Mouse (Mus musculus): Measurements from ENCODE around the gene Mrm2. TPM values are rescaled to one million over a fixed set of nuclear protein-coding genes. Genes with fewer than 3 reads are reported as not detected.

Mrm2 gene
- total and polyA plus RNA-seq, 2 experiments from 2014 or later = 15.9 to 16.0 TPM

DNA sequence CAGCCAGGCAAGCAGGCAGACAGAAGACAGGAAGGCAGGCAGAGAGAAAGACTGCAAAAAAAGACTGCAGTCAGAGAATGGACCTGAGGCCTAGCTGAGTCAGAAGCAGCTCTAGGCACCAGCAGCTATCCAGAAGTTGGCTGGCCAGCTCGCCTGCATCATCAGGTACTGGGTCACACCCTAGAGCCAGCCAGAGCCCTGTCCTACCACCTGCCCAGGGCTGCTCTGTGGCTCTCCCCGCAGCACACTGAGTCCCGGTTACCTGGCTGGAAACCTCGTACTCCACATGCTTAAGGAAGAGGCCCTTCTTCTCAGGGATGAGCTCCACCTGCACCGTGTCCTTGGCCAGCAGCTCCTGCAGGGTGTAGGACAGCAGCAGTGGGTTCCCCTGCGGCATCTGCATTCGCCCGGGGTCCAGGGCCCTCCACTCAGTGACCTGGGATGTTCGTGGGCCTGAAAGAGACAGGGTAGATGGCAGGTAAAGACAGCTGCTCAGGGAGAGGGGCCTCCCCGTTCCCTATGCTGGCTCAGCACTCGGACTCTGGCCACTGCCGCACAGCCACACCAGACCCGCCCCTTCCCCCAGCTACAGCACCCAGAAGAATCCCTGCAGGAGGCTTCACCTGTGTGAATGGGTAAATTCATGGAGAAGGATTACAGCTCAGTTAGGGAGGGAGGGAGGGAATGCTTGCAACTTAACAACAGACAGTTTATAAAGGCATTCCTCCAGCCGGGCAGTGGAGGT is 28.4 kb upstream of the Mrm2 start:
- no peaks in the 10 kb centered on the region for H3K27me3 ChIP-seq (ENCODE audit: insufficient read depth, low read length)
- ATAC-seq = no peak
- no peak for DNase-seq
- H3K9me3 ChIP-seq (ENCODE audit: low read length) = 0 out of 2 replicates have a peak, but pooled peaks cover 5% of the 10 kb centered on the region
- no peak overlapping the region for H3K27ac ChIP-seq (ENCODE audit: low read depth, low read length)
- 78% methylated on average over 14 of the region's 14 CpGs for WGBS
- no peak overlapping the region for H3K9ac ChIP-seq
- no peak overlapping the region for H3K4me2 ChIP-seq (ENCODE audit: low read depth)
- no peak overlapping the region for H3K4me3 ChIP-seq (ENCODE audit: low read depth, low read length)
- peaks cover 7% of the 10 kb centered on the region; the same call in 1 of the 2 replicates for H3K36me3 ChIP-seq (ENCODE audit: insufficient read depth)
- no peak for TF ChIP-seq CTCF (IDR thresholded peaks at IDR 0.05; ENCODE audit: low read depth)
- no peaks in the 10 kb centered on the region for H3K4me1 ChIP-seq (ENCODE audit: insufficient read depth)

GRCm38 (mm10) chr5:140357466-140357865 is 25.8 kb upstream of the Mrm2 start:
- H3K27ac ChIP-seq (ENCODE audit: low read depth, low read length) = no peak overlapping the region
- H3K4me2 ChIP-seq (ENCODE audit: low read depth) = no peak overlapping the region
- no peak overlapping the region for H3K9ac ChIP-seq
- no peak for TF ChIP-seq CTCF (IDR thresholded peaks at IDR 0.05; ENCODE audit: low read depth)
- WGBS = 94% methylated on average over 3 of the region's 3 CpGs
- no peaks in the 10 kb centered on the region for H3K27me3 ChIP-seq (ENCODE audit: insufficient read depth, low read length)
- peaks cover 21% of the 10 kb centered on the region for H3K36me3 ChIP-seq (ENCODE audit: insufficient read depth)
- no peaks in the 10 kb centered on the region for H3K9me3 ChIP-seq (ENCODE audit: low read length)
- no peaks in the 10 kb centered on the region for H3K4me1 ChIP-seq (ENCODE audit: insufficient read depth)
- no peak overlapping the region for H3K4me3 ChIP-seq (ENCODE audit: low read depth, low read length)
- ATAC-seq (no peak), DNase-seq (no peak)

- TF ChIP-seq CTCF (IDR thresholded peaks at IDR 0.05; ENCODE audit: low read depth) = no peak
- Histone ChIP-seq H3K27ac (ENCODE audit: low read depth, low read length) (no peak overlapping the region), H3K36me3 (ENCODE audit: insufficient read depth) (peaks cover 28% of the 10 kb centered on the region), H3K4me1 (ENCODE audit: insufficient read depth) (no peaks in the 10 kb centered on the region), H3K9ac (no peak overlapping the region), H3K27me3 (ENCODE audit: insufficient read depth, low read length) (no peaks in the 10 kb centered on the region), H3K9me3 (ENCODE audit: low read length) (no peaks in the 10 kb centered on the region), H3K4me2 (ENCODE audit: low read depth) (no peak overlapping the region), H3K4me3 (ENCODE audit: low read depth, low read length) (no peak overlapping the region)
- DNase-seq = no peak
- 89% methylated on average over 11 of the region's 11 CpGs for WGBS
- ATAC-seq = no peak
Measured at GRCm38 (mm10) chr5:140355934-140356333, 24.2 kb upstream of the Mrm2 start.

DNA sequence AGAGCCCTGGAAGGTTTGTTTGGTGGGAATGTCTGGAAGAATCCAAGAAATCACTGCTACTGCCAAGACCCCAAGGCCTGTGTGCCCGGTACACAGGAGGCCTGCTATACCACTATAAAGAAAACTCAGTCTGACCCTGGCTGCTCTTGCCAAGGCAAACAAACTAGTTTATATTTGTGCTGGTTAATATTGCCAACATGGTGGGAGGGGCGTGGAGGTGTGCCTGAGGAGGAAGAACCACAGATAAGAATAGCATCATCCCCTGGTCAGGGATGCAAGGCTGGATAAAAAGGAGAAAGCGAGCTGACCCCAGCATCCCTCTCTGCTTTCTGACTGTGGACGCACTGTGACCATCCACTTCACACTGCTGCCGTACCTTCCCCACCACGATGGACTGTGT is 20.7 kb upstream of the Mrm2 start:
- Histone ChIP-seq H3K27ac (ENCODE audit: low read depth, low read length) (no peak overlapping the region), H3K27me3 (ENCODE audit: insufficient read depth, low read length) (no peaks in the 10 kb centered on the region), H3K9me3 (ENCODE audit: low read length) (no peaks in the 10 kb centered on the region), H3K4me3 (ENCODE audit: low read depth, low read length) (no peak overlapping the region), H3K4me2 (ENCODE audit: low read depth) (no peak overlapping the region), H3K4me1 (ENCODE audit: insufficient read depth) (no peaks in the 10 kb centered on the region), H3K36me3 (ENCODE audit: insufficient read depth) (peaks cover 23% of the 10 kb centered on the region), H3K9ac (no peak overlapping the region)
- no peak for TF ChIP-seq CTCF (IDR thresholded peaks at IDR 0.05; ENCODE audit: low read depth)
- WGBS = 97% methylated on average over 6 of the region's 6 CpGs
- DNase-seq (no peak), ATAC-seq (no peak)

DNA sequence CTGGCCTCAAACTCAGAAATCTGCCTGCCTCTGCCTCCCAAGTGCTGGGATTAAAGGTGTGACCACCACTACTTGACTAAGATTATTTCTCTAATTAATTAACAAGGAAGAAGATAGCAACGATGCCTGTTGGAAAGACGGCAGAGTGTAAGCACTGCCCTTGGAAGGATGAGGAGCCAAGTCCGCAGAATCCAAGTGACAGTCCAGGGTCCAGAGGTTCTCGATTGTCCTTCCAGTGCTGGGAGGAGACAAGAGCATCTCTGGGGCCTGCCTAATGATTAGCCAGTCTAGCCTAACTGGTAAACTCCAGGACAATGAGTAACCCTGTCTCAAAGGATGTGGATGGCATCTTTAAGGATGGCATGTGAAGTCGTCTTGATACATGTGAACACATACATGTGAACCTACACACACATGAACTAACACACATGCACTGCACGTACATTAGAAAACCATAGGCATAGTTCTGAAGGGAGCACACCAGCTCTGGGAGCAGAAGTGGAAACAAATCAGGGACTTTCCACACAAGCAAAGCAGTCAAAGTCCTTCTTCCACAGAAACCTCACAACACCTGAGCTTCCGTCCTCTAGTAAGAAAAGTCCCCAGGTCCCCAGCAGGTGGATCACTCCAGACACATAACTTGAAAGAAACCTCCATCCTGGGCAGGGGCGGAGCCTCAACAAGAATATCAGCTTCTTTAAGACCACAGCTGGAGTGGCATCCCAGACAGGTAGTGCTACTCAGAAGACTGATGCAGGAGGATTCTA is 19.2 kb upstream of the Mrm2 start:
- 96% methylated on average over 8 of the region's 8 CpGs for WGBS
- no peak for TF ChIP-seq CTCF (IDR thresholded peaks at IDR 0.05; ENCODE audit: low read depth)
- no peaks in the 10 kb centered on the region for H3K9me3 ChIP-seq (ENCODE audit: low read length)

DNA sequence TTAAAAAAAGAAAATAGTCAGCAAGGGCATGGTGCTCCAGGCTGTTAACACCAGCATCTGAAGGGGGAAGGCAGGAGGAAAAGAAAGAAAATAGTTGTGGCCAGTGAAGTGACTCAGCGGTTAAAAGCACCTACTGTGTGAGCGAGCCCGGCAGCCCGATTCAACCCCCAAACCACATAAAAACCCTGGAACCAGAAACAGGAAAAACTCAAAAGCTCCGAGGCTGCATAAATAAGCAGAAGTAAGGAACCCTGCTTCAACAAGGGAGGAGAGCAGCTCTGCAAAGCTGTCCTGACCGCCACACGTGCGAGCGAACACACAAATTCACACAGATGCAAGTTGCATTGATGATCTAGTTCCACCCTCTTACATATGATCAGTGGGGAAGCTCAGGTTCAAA is 18.2 kb upstream of the Mrm2 start:
- no peak for DNase-seq
- H3K4me3 ChIP-seq (ENCODE audit: low read depth, low read length) = no peak overlapping the region
- H3K27me3 ChIP-seq (ENCODE audit: insufficient read depth, low read length) = no peaks in the 10 kb centered on the region

More for the DNA sequence above, 19.2 kb upstream of the Mrm2 start:
- no peaks in the 10 kb centered on the region for H3K4me1 ChIP-seq (ENCODE audit: insufficient read depth)
- H3K9ac ChIP-seq = no peak overlapping the region
- H3K27ac ChIP-seq (ENCODE audit: low read depth, low read length) = no peak overlapping the region
- DNase-seq (no peak), ATAC-seq (no peak)
- H3K36me3 ChIP-seq (ENCODE audit: insufficient read depth) = peaks cover 23% of the 10 kb centered on the region
- H3K4me2 ChIP-seq (ENCODE audit: low read depth) = no peak overlapping the region
- H3K4me3 ChIP-seq (ENCODE audit: low read depth, low read length) = no peak overlapping the region
- H3K27me3 ChIP-seq (ENCODE audit: insufficient read depth, low read length) = no peaks in the 10 kb centered on the region

DNA sequence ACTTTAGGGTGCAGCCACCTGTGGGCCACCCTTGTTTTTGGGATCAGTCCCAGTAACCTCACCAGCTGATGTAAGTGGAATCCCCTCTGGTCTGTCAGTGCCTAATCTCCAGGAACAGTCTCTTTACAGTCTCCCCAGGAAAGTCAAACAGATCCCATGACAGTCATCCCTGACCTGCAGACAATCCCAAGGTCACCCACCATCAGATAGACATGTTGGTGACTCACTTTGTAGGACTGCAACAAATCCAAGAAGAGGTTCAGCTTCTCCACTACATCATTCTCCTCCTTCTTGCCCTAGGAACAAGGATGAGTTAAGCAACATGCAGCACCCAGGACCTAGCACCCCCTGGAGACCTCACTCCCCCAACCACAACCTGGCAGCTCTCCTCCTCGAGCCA is 14.4 kb upstream of the Mrm2 start:
- no peak for ATAC-seq
- no peaks in the 10 kb centered on the region for H3K27me3 ChIP-seq (ENCODE audit: insufficient read depth, low read length)
- H3K4me1 ChIP-seq (ENCODE audit: insufficient read depth) = no peaks in the 10 kb centered on the region
- no peak for TF ChIP-seq CTCF (IDR thresholded peaks at IDR 0.05; ENCODE audit: low read depth)
- no peak overlapping the region for H3K4me2 ChIP-seq (ENCODE audit: low read depth)
- H3K4me3 ChIP-seq (ENCODE audit: low read depth, low read length) = no peak overlapping the region
- H3K27ac ChIP-seq (ENCODE audit: low read depth, low read length) = no peak overlapping the region
- H3K36me3 ChIP-seq (ENCODE audit: insufficient read depth) = peaks cover 4% of the 10 kb centered on the region; the same call in 1 of the 2 replicates
- H3K9me3 ChIP-seq (ENCODE audit: low read length) = no peaks in the 10 kb centered on the region
- DNase-seq = no peak
- no peak overlapping the region for H3K9ac ChIP-seq
- WGBS = 84% methylated on average over 1 of the region's 1 CpGs

More for the DNA sequence above, 18.2 kb upstream of the Mrm2 start:
- Histone ChIP-seq H3K36me3 (ENCODE audit: insufficient read depth) (peaks cover 21% of the 10 kb centered on the region), H3K27ac (ENCODE audit: low read depth, low read length) (no peak overlapping the region), H3K4me1 (ENCODE audit: insufficient read depth) (no peaks in the 10 kb centered on the region), H3K9ac (no peak overlapping the region), H3K9me3 (ENCODE audit: low read length) (no peaks in the 10 kb centered on the region), H3K4me2 (ENCODE audit: low read depth) (no peak overlapping the region)
- no peak for ATAC-seq
- WGBS = 98% methylated on average over 9 of the region's 9 CpGs
- no peak for TF ChIP-seq CTCF (IDR thresholded peaks at IDR 0.05; ENCODE audit: low read depth)
